Mouse (Mus musculus) forebrain, embryonic 16.5 days (tissue): ENCODE data around the gene AA467197. TPM values are rescaled to one million over a fixed set of nuclear protein-coding genes. Genes with fewer than 3 reads are reported as not detected.
A peak's percentile ranks its signal among the peaks of the same experiment; 100 is the strongest.

Source experiments
- ATAC-seq: fragments of 200-750 bp; cut with Nextera tagmentation; 2 replicates; pipeline ENCODE4 v1.8.0; 2017; ENCODE audit warnings: mild to moderate bottlenecking, moderate library complexity
- H3K27ac ChIP-seq: fragments of 300-500 bp; sonication (generic); 2 replicates; pipeline ENCODE4 v1.5.1; 2014; ENCODE audit warnings: low read length, control low read depth
- H3K27me3 ChIP-seq: fragments of 300-500 bp; sonication (generic); replicated peaks from 2 replicates; pipeline ENCODE4 v1.6.1; 2014; ENCODE audit warnings: low read length; ENCODE audit not compliant: control insufficient read depth, insufficient read depth
- H3K36me3 ChIP-seq: fragments of 300-500 bp; sonication (generic); 2 replicates; pipeline ENCODE4 v1.6.1; 2014; ENCODE audit not compliant: control insufficient read depth, insufficient read depth
- H3K4me1 ChIP-seq: fragments of 300-500 bp; sonication (generic); replicated peaks from 2 replicates; pipeline ENCODE4 v1.6.1; 2014; ENCODE audit warnings: low read length; ENCODE audit not compliant: control insufficient read depth, insufficient read depth
- H3K4me2 ChIP-seq: fragments of 300-500 bp; sonication (generic); 2 replicates; pipeline ENCODE4 v1.6.1; 2014; ENCODE audit warnings: mild to moderate bottlenecking, low read length, control low read depth
- H3K4me3 ChIP-seq: fragments of 300-500 bp; sonication (generic); replicated peaks from 2 replicates; pipeline ENCODE4 v1.5.1; 2014; ENCODE audit warnings: mild to moderate bottlenecking, low read length, control low read depth
- H3K9ac ChIP-seq: fragments of 300-500 bp; sonication (generic); replicated peaks from 2 replicates; pipeline ENCODE4 v1.6.1; 2014; ENCODE audit warnings: low read depth, low read length, control low read depth
- H3K9me3 ChIP-seq: fragments of 300-500 bp; sonication (generic); 2 replicates; pipeline ENCODE4 v1.6.1; 2016; ENCODE audit warnings: low read length; ENCODE audit not compliant: control insufficient read depth
- WGBS: fragments of 180-500 bp; shearing (Covaris S2); extraction: QIAGEN DNeasy Blood & Tissue Kit; methylation state at CpG from one replicate; pipeline ENCODE4 v1.1.7; 2014; 5-methylcytosine and 5-hydroxymethylcytosine counted together
- microRNA counts: library from miRNA; unstranded; fragments of <30 nt; microRNA quantifications from one replicate; lab custom pipeline; 2016
- microRNA-seq: library from miRNA; unstranded; fragments of <30 nt; microRNA quantifications from one replicate; pipeline ENCODE4, GENCODE M21; 2017
- polyA plus RNA-seq: library from polyadenylated mRNA; unstranded; fragments of >200 nt; fragmentation: Nextera tagmentation; extraction: Ambion mirVana; gene quantifications from 2 replicates; pipeline ENCODE4 v1.2.1, GENCODE M21; 2015

AA467197 gene
- polyA plus RNA-seq, 1 experiment from 2014 or later, result not detected

- no peak for ATAC-seq
- Histone ChIP-seq H3K4me1 (no peaks in the 10 kb centered on the region), H3K4me2 (no peak overlapping the region), H3K36me3 (no peaks in the 10 kb centered on the region), H3K9ac (no peak overlapping the region), H3K27me3 (no peaks in the 10 kb centered on the region), H3K9me3 (peaks cover 9% of the 10 kb centered on the region), H3K27ac (no peak overlapping the region), H3K4me3 (no peak overlapping the region)
- WGBS, result 88% methylated on average over 5 of the region's 5 CpGs
Observed at GRCm38 (mm10) chr2:122681379-122682137, 44.8 kb downstream of the AA467197 start.

GRCm38 (mm10) chr2:122682520-122682919 lies 45.7 kb downstream of the AA467197 start:
- WGBS, result 78% methylated on average over 2 of the region's 2 CpGs
- Histone ChIP-seq H3K9ac (no peak overlapping the region), H3K27ac (no peak overlapping the region), H3K36me3 (no peaks in the 10 kb centered on the region), H3K4me3 (no peak overlapping the region), H3K9me3 (peaks cover 9% of the 10 kb centered on the region), H3K4me2 (no peak overlapping the region), H3K4me1 (no peaks in the 10 kb centered on the region), H3K27me3 (no peaks in the 10 kb centered on the region)
- ATAC-seq, result no peak

- no peak overlapping the region for H3K9ac ChIP-seq
- ATAC-seq, result peak; percentile 54; the same call in 1 of the 2 replicates
- no peaks in the 10 kb centered on the region for H3K27me3 ChIP-seq
- H3K4me3 ChIP-seq, result no peak overlapping the region
- no peak overlapping the region for H3K27ac ChIP-seq
- no peak overlapping the region for H3K4me2 ChIP-seq
- H3K36me3 ChIP-seq, result no peaks in the 10 kb centered on the region
- H3K4me1 ChIP-seq, result no peaks in the 10 kb centered on the region
- 66% methylated on average over 1 of the region's 1 CpGs for WGBS
- peaks cover 9% of the 10 kb centered on the region for H3K9me3 ChIP-seq
Observed at GRCm38 (mm10) chr2:122683641-122684040, 46.9 kb downstream of the AA467197 start.

- 78% methylated on average over 6 of the region's 6 CpGs for WGBS
- no peaks in the 10 kb centered on the region for H3K4me1 ChIP-seq
Observed at GRCm38 (mm10) chr2:122686665-122687064, 49.9 kb downstream of the AA467197 start.

More at GRCm38 (mm10) chr2:122686665-122687064, 49.9 kb downstream of the AA467197 start:
- Histone ChIP-seq H3K36me3 (no peaks in the 10 kb centered on the region), H3K4me3 (no peak overlapping the region), H3K9ac (no peak overlapping the region), H3K9me3 (peaks cover 5% of the 10 kb centered on the region), H3K27ac (no peak overlapping the region), H3K27me3 (no peaks in the 10 kb centered on the region), H3K4me2 (no peak overlapping the region)
- ATAC-seq, result no peak

MicroRNAs within 50 kb of the gene (microRNA counts, 519-probe panel; counts per million panel counts)
- microRNA mmu-miR-147 (lab: Ali Mortazavi, UCI), result not detected

Small RNA genes lying within 50 kb of the gene (microRNA-seq; reads per million reads assigned to microRNA genes)
- 10.8 reads per million, percentile 30 among the genes with 10 or more reads in this experiment for gene Mir147

Other genes starting within 250 kb of the AA467197 start
- gene Slc28a2, start 210.5 kb upstream of the AA467197 start, polyA plus RNA-seq, result 0.15 TPM in 1 of 2 replicates, not detected in the other
- not detected in 2 replicates for gene Gm14085, start 152.0 kb upstream of the AA467197 start, polyA plus RNA-seq
- gene Gatm, start 25.7 kb upstream of the AA467197 start, polyA plus RNA-seq, result 30.6 and 32.0 TPM in 2 replicates
- 8.2 and 8.3 TPM in 2 replicates for gene Slc30a4, start 65.7 kb downstream of the AA467197 start, polyA plus RNA-seq
- 93.1 and 95.6 TPM in 2 replicates for gene Bloc1s6, start 101.5 kb downstream of the AA467197 start, polyA plus RNA-seq
- 2.1 and 3.8 TPM in 2 replicates for gene Sqor, start 128.3 kb downstream of the AA467197 start, polyA plus RNA-seq